Mouse (Mus musculus): ENCODE data around the gene Plxdc1. TPM values are rescaled to one million over a fixed set of nuclear protein-coding genes. Genes with fewer than 3 reads are reported as not detected.
A peak's percentile ranks its signal among the peaks of the same experiment; 100 is the strongest.

Gene Plxdc1
- polyA plus RNA-seq, 1 experiment from 2014 or later = 0.24 TPM

DNA sequence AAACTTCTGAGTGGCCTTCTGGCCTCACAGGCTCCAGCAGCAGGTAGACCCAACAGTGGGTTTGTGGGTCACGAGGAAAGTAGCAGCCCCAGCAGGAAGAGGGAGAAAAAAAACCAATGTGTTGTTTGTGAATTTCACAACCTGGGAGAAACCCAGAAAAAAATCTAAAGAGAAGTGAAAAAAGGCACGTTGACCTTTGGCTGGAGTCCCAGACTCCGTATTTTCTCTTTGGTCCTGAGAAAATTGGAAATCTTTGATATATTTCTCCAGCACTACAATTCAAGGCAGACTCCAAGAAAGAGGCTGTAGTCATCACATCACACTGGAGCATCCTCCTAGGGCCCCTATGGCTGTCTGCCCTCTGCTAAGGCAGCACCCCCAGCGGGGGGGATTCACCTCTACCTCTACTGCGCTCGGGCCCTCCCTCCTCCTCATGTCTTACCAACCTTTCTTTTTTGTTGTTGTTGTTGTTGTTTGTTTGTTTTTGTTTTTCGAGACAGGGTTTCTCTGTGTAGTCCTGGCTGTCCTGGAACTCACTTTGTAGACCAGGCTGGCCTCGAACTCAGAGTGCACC is 11.2 kb upstream of the Plxdc1 start:
- peaks cover 50% of the 10 kb centered on the region for H3K4me1 ChIP-seq (replicated peaks)
- no peak for DNase-seq (ENCODE audit: low spot score)
- 75% methylated on average over 8 of the region's 8 CpGs for WGBS
- no peaks in the 10 kb centered on the region for H3K36me3 ChIP-seq
- peaks cover 54% of the 10 kb centered on the region for H3K27me3 ChIP-seq (ENCODE audit: insufficient read depth, poor library complexity, severe bottlenecking)
- H3K9me3 ChIP-seq = no peaks in the 10 kb centered on the region
- H3K27ac ChIP-seq = no peak overlapping the region
- no peak overlapping the region for H3K4me3 ChIP-seq

DNA sequence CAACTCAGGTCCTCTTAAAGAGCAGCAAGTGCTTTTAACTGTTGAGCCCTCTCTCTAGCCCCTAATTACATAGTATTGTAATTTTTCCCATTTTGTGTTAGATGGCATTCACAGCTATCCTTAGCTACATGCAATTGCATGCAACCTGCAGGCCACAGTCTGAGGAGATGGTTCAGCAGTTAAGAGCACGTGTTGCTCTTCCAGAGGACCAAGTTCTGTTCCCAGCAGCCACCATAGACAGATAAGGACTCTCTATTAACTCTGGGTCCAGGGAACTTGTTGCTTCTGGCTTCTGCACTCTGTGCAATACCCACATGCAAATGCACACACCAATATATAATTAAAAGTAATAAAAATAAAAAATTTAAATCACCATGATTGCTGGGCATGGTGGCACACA is 10.4 kb upstream of the Plxdc1 start:
- no peak overlapping the region for H3K27ac ChIP-seq
- no peaks in the 10 kb centered on the region for H3K36me3 ChIP-seq
- H3K4me3 ChIP-seq = no peak overlapping the region
- DNase-seq (ENCODE audit: low spot score) = no peak
- WGBS = 64% methylated on average over 1 of the region's 1 CpGs
- peaks cover 46% of the 10 kb centered on the region for H3K27me3 ChIP-seq (ENCODE audit: insufficient read depth, poor library complexity, severe bottlenecking)
- H3K9me3 ChIP-seq = no peaks in the 10 kb centered on the region
- H3K4me1 ChIP-seq (replicated peaks) = peaks cover 43% of the 10 kb centered on the region

DNA sequence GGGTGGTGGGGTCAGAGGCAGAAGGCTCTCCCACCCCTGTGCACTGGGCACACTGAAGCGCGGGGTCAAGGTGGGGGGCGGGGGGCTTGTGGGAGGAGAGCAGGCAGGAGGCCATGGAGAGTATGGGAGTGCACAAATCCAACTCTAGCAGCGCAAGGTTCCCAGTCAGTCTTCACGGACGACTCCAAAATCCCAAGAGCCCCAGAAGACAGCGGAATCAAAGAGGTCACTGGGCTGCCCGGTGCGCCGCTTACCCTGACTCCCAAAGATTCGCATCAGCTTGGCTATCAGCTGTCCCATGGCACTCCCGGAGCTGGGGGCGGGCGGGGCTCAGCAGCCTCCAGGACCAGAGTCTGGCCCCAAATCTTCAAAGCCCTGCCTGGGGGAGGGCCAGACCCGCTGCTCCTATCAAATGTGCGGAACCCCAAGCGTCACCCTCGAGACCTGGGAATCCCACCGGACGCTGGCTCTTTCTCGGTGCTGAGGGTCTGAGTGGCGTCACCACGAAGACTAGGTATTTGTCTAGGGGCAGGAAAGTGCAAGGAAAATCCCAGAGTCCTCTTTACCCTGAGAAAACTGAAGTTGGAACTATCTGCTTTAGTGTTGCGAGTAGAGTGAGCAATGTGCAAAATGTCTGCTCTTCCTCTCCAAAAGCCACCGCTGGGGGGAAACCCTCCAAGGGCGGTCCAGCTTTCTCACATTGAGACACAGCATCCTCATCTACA is 9.5 kb upstream of the Plxdc1 start, which contains the start of gene Arl5c:
Gene Arl5c, minus strand, starts transcription at position 618 of the 725 bp plus-strand sequence.
- peak within 1 kb of the TSS; percentile 63 for H3K4me3 ChIP-seq
- no peaks in the 10 kb centered on the region for H3K36me3 ChIP-seq
- peaks cover 34% of the 10 kb centered on the region for H3K4me1 ChIP-seq (replicated peaks)
- no peaks in the 10 kb centered on the region for H3K9me3 ChIP-seq
- under 1% methylated on average over 26 of the region's 26 CpGs for WGBS
- peak within 1 kb of the TSS; percentile 78 for H3K27ac ChIP-seq
- peak; percentile 64 for DNase-seq (ENCODE audit: low spot score)
- H3K27me3 ChIP-seq (ENCODE audit: insufficient read depth, poor library complexity, severe bottlenecking) = peaks cover 41% of the 10 kb centered on the region

DNA sequence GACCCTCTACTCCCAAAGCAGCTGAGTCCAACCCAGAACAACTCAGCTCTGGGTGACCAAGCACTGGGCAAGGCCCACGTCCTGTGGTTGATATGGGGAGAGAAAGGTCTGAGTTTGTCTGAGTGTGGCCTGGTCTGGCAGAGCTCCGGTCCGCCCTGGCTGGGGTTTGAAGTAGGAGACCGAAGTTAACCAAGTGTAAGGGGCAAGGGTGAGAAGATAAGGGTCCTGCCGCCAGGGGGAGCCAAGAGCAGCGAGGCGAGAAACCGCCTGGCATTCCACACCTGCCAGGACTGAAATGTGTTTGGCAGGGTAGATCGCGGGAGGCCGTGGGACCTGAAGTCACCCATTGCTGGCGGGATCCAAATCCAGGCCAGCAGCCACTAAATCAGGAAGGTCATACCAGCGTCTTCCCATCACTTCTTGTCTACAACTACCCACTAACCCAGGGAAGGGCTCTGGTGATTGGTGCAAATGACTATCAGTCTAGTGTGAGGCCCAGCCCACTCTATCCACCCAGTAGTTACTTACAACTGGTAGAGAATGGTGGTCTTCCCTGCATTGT is 8.4 kb upstream of the Plxdc1 start:
- Histone ChIP-seq H3K27ac (0 out of 2 replicates have a peak overlapping the region, but pooled peaks have one; percentile 78), H3K36me3 (no peaks in the 10 kb centered on the region), H3K4me3 (peak overlapping the region; percentile 63), H3K27me3 (ENCODE audit: insufficient read depth, poor library complexity, severe bottlenecking) (peaks cover 43% of the 10 kb centered on the region), H3K4me1 (replicated peaks) (peaks cover 34% of the 10 kb centered on the region), H3K9me3 (no peaks in the 10 kb centered on the region)
- 5% methylated on average over 13 of the region's 13 CpGs for WGBS
- DNase-seq (ENCODE audit: low spot score) = peak; percentile 77

DNA sequence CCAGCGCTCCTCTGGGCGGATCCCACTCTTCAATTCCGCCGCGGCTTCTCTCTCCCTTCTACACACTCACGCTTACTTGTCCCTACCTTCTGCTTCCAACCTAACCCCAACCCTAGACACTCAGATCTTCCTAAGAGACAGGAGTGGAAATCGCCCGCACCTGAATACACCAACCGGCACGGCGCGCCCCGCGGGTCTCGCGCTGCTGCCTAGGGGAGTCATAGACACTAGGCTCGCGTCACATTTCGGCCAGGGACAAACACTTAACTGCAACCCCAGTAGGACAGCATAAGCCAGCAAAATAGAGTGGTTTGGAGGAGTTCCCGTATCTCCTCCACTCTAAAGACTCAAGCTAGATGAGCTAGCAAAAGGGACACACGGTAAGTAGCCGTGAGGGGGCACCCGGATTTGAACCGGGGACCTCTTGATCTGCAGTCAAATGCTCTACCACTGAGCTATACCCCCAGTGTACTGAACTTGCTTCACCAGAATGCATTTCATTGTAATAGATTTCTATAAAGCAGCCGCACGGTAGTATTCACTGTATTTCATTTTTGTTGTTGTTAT is 2.4 kb upstream of the Plxdc1 start:
- WGBS = under 1% methylated on average over 26 of the region's 26 CpGs
- Histone ChIP-seq H3K4me1 (replicated peaks) (peaks cover 33% of the 10 kb centered on the region), H3K36me3 (no peaks in the 10 kb centered on the region), H3K27me3 (ENCODE audit: insufficient read depth, poor library complexity, severe bottlenecking) (peaks cover 51% of the 10 kb centered on the region), H3K9me3 (no peaks in the 10 kb centered on the region), H3K27ac (peak overlapping the region; percentile 90), H3K4me3 (peak overlapping the region; percentile 72)
- peak; percentile 87 for DNase-seq (ENCODE audit: low spot score)

DNA sequence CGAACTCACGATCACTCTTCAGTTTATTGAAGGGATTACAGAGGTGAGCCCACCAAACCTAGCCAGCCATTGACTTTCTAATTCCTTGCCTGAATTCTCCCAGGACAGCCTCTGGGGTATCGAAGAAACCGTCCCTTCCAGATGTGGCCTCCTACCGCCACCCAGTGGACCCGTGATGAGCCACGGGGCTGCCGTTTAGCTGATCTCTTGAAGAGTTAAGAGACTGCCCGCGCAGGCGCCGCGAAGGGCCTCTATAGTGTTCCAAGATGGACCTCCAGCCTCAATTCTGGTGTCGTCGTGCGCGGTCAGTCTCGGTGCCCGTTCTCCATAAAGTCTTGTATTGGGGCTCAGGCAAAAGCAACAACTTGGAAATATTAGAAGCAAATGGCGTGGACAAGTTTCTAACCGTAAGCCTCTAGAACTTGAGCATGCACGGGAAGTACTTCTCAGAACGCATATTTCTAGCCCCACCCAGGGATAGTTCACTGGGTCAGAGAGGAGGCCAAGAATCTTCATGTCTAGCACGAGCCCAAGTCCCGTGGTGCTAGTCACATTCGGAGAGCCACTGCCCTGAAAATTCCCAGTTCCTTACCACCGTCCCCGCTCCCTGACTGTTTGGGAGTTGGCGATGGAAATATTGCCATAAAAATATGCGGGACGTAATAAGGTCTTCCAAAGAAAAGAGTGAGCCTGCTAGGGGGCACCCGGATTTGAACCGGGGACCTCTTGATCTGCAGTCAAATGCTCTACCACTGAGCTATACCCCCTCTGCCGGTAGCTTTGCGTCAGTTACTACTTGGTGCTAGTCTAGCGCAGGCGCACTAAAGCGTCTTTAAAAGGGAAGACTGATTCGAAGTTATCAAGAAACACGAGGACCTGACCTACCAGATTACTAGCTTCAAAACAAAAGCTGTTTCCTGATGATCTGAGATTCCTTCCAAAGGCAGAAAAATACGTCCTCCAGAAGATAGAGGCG is 1.6 kb upstream of the Plxdc1 start:
- WGBS = under 1% methylated on average over 42 of the region's 42 CpGs
- peaks cover 33% of the 10 kb centered on the region for H3K4me1 ChIP-seq (replicated peaks)
- no peaks in the 10 kb centered on the region for H3K9me3 ChIP-seq
- peaks cover 59% of the 10 kb centered on the region for H3K27me3 ChIP-seq (ENCODE audit: insufficient read depth, poor library complexity, severe bottlenecking)
- DNase-seq (ENCODE audit: low spot score) = peak; percentile 95
- peak overlapping the region; percentile 72 for H3K4me3 ChIP-seq
- H3K27ac ChIP-seq = peak overlapping the region; percentile 90
- H3K36me3 ChIP-seq = no peaks in the 10 kb centered on the region

DNA sequence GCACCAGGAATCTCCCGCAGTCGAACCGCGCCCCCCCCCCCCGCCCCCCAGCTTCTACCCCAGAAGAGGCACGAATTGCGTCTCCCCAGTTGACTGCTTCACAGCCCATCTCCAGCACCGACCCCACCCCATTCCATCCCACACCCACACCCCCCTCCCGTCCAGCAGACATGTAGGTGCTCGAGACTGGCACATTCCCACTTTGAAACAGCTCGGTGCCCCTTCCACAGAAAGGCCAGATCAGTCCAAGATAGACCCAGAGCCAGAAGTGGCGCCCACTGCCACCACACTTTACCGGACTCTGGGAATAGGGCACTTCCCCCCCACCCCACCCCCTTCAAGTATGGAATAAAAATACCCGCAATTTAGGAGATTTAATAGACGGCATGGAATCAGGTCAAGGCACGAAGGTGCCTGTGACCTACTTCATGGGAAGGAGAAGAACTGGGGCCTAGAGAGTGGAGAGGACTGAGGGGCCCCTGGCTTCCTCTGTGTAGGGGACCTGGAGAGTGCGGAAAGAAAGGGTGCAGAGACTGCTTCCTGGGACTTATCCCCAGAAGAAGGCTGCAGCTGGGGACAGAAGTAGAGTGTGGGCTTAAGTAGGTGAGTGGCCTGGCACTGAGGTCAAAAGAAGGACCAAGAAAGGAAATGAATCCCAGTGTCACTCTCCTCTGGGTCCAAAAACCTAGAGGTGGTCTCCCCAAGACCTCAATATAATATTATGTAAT is 658 bp upstream of the Plxdc1 start:
- H3K27me3 ChIP-seq (ENCODE audit: insufficient read depth, poor library complexity, severe bottlenecking) = peaks cover 63% of the 10 kb centered on the region
- WGBS = 29% methylated on average over 17 of the region's 17 CpGs

DNA sequence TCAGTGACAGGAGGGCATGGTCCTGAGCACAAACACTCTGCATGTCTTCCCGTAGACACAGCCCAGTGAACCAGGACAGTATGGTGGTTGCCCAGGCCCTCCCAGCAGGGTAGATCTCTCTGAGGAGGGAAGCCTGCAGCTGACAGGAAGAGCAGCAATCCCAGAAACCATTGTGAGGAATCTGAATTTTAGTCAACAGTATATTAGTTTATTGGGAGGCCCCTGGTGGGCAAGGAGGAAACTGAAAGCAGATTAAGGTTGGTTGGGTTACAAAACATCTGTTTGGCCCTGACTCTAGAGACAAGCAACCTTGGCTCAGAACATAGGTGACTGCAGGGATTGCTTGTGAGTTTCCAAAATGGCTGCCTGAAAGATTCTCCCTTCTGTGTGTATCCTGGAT is 2.3 kb downstream of the Plxdc1 start:
- H3K27me3 ChIP-seq (ENCODE audit: insufficient read depth, poor library complexity, severe bottlenecking) = peaks cover 52% of the 10 kb centered on the region

More for the DNA sequence above, 658 bp upstream of the Plxdc1 start:
- H3K27ac ChIP-seq = 0 out of 2 replicates have a peak overlapping the region, but pooled peaks have one; percentile 42
- H3K4me1 ChIP-seq (replicated peaks) = peaks cover 33% of the 10 kb centered on the region
- H3K9me3 ChIP-seq = no peaks in the 10 kb centered on the region
- H3K36me3 ChIP-seq = no peaks in the 10 kb centered on the region
- DNase-seq (ENCODE audit: low spot score) = no peak
- peak overlapping the region; percentile 72 for H3K4me3 ChIP-seq

DNA sequence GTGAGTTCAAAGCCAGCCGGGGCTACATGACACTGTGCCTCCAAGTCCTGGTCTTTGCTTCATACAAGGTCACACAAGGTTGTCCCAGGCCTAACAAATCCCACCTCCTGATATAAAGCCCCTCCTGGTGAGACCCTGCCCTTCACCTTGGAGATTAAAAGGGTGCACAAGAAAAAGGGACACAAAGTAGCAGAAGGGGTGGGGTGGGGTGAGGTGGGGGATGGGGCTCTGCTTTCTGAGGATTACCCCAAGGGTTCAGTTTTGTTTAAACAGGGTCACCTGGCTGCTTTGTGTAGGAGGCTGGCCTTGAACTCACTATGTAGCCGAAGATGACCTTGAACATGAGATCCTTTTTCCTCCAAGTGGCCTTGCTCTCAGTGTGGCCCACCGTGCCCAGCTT is 2.7 kb downstream of the Plxdc1 start:
- peaks cover 52% of the 10 kb centered on the region for H3K27me3 ChIP-seq (ENCODE audit: insufficient read depth, poor library complexity, severe bottlenecking)
- no peaks in the 10 kb centered on the region for H3K9me3 ChIP-seq
- DNase-seq (ENCODE audit: low spot score) = no peak
- H3K4me3 ChIP-seq = no peak overlapping the region
- WGBS = 87% methylated on average over 3 of the region's 3 CpGs
- H3K4me1 ChIP-seq (replicated peaks) = peaks cover 29% of the 10 kb centered on the region
- no peak overlapping the region for H3K27ac ChIP-seq
- no peaks in the 10 kb centered on the region for H3K36me3 ChIP-seq

More for the DNA sequence above, 2.3 kb downstream of the Plxdc1 start:
- H3K27ac ChIP-seq = no peak overlapping the region
- H3K36me3 ChIP-seq = no peaks in the 10 kb centered on the region
- 49% methylated on average over 1 of the region's 1 CpGs for WGBS
- peaks cover 29% of the 10 kb centered on the region for H3K4me1 ChIP-seq (replicated peaks)
- DNase-seq (ENCODE audit: low spot score) = no peak
- no peaks in the 10 kb centered on the region for H3K9me3 ChIP-seq
- H3K4me3 ChIP-seq = no peak overlapping the region

DNA sequence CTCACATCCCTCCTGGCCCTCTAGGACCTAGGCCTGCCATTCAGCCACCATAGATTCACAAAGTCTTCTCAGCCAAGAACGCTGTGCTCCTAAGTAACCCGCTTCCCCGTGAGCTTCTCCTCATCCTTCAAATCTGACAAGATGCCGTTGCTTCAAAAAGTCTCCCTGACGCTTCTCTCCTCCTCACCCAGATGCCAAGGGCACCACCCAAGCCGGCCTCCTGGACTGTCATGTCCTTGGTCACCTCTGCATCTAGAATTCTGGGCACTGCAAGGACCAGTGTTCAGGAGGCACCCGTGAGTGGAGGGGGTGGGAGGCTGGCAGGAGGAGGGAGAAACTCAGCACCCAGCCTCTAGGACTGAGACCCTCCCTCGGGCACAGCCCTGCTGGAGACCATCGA is 3.5 kb downstream of the Plxdc1 start:
- H3K4me1 ChIP-seq (replicated peaks) = peaks cover 29% of the 10 kb centered on the region
- no peak for DNase-seq (ENCODE audit: low spot score)
- H3K4me3 ChIP-seq = no peak overlapping the region
- no peaks in the 10 kb centered on the region for H3K9me3 ChIP-seq
- H3K27ac ChIP-seq = no peak overlapping the region
- H3K36me3 ChIP-seq = no peaks in the 10 kb centered on the region
- 89% methylated on average over 9 of the region's 9 CpGs for WGBS
- peaks cover 54% of the 10 kb centered on the region for H3K27me3 ChIP-seq (ENCODE audit: insufficient read depth, poor library complexity, severe bottlenecking)

DNA sequence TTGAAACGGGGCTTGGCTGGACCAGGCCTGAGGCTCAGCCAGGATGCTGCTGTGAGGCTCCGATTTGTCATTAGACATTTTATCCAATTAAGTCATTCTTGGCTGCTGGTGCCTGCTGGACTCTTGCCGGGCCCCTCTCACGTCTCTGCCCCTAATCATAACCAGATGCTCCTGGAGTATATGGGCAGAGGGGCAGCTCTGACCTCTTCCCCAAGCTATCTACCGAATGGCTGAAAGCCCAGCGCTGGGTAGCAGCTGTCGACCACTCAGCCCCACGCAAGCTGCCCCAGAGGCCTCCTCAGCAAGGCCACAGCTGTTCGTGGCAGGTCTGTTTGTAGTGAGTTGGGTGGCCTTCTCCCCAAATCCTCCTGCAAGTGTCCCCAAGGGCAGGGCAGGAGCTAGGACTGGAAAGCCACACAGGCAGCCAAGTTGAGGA is 5.7 kb downstream of the Plxdc1 start:
- Histone ChIP-seq H3K4me3 (no peak overlapping the region), H3K27me3 (ENCODE audit: insufficient read depth, poor library complexity, severe bottlenecking) (peaks cover 36% of the 10 kb centered on the region), H3K36me3 (no peaks in the 10 kb centered on the region), H3K4me1 (replicated peaks) (peaks cover 15% of the 10 kb centered on the region), H3K27ac (peak overlapping the region; percentile 75; the same call in 1 of the 2 replicates), H3K9me3 (no peaks in the 10 kb centered on the region)
- DNase-seq (ENCODE audit: low spot score) = peak; percentile 40
- WGBS = 56% methylated on average over 9 of the region's 9 CpGs
